Mouse (Mus musculus) lung, adult 2 months (tissue): ENCODE measurements around the gene Rnf150.

ENCODE experiments used
- CTCF ChIP-seq: fragments of 200-500 bp; IDR thresholded peaks from 2 replicates; pipeline ENCODE4 v1.5.1; 2011; ENCODE audit warnings: mild to moderate bottlenecking, low read length, control low read depth; ENCODE audit not compliant: insufficient read depth
- POLR2A ChIP-seq: fragments of 200-500 bp; IDR thresholded peaks from 2 replicates; pipeline ENCODE4 v1.6.1; 2011; ENCODE audit warnings: low read depth, mild to moderate bottlenecking, control low read depth, low read length, borderline replicate concordance; ENCODE audit errors: extremely low read depth

GRCm38 (mm10) chr8:82992093-82992492 lies 128.9 kb downstream of the Rnf150 start:
- TF ChIP-seq CTCF (no peak), POLR2A (no peak)
